Mouse (Mus musculus) kidney, adult 2 months (tissue): Measurements from ENCODE around the gene Plgrkt. TPM values are rescaled to one million over a fixed set of nuclear protein-coding genes. Genes with fewer than 3 reads are reported as not detected.
A peak's percentile ranks its signal among the peaks of the same experiment; 100 is the strongest.

ENCODE experiments used
- DNase-seq: peaks from one replicate; pipeline ENCODE4 v3.0.0; 2021
- H3K27ac ChIP-seq: fragments of 200-500 bp; 2 replicates; pipeline ENCODE4 v1.5.1; 2012; ENCODE audit warnings: low read depth, low read length, control low read depth, inconsistent platforms; ENCODE audit not compliant: insufficient read depth
- H3K27me3 ChIP-seq: fragments of 200-500 bp; replicated peaks from 2 replicates; pipeline ENCODE4 v1.6.1; 2012; ENCODE audit warnings: mild to moderate bottlenecking, moderate library complexity, low read length, inconsistent platforms; ENCODE audit not compliant: control insufficient read depth, insufficient read depth
- H3K36me3 ChIP-seq: fragments of 200-500 bp; 2 replicates; pipeline ENCODE4 v1.6.1; 2012; ENCODE audit warnings: mild to moderate bottlenecking, moderate library complexity, low read length, inconsistent platforms; ENCODE audit not compliant: control insufficient read depth, insufficient read depth
- H3K4me1 ChIP-seq: fragments of 200-500 bp; 2 replicates; pipeline ENCODE4 v1.6.1; 2011; ENCODE audit warnings: low read length; ENCODE audit not compliant: control insufficient read depth, insufficient read depth
- H3K4me3 ChIP-seq: fragments of 200-500 bp; 2 replicates; pipeline ENCODE4 v1.5.1; 2011; ENCODE audit warnings: mild to moderate bottlenecking, low read depth, low read length, control low read depth; ENCODE audit not compliant: insufficient read depth
- CTCF ChIP-seq: fragments of 200-500 bp; conservative IDR thresholded peaks from 2 replicates; pipeline ENCODE4 v1.5.1; 2011; ENCODE audit warnings: low read depth, mild to moderate bottlenecking, control low read depth, low read length, moderate library complexity, mixed read lengths; ENCODE audit not compliant: insufficient read depth, insufficient read length
- POLR2A ChIP-seq: fragments of 200-500 bp; IDR thresholded peaks from one replicate; pipeline ENCODE4 v1.6.1; 2011; ENCODE audit warnings: low read depth, low read length, control low read depth
- whole genome bisulfite sequencing: fragments of 180-500 bp; shearing (Covaris S2); methylation state at CpG from one replicate; pipeline ENCODE4 v1.1.7; 2018; 5-methylcytosine and 5-hydroxymethylcytosine counted together
- polyA plus RNA-seq: library from polyadenylated mRNA; depleted of rRNA; stranded (reverse); fragments of >200 nt; gene quantifications from 2 replicates; pipeline ENCODE4 v1.2.3, GENCODE M21; 2012

The Plgrkt gene
- polyA plus RNA-seq, 1 experiment, result 25.2 TPM

DNA sequence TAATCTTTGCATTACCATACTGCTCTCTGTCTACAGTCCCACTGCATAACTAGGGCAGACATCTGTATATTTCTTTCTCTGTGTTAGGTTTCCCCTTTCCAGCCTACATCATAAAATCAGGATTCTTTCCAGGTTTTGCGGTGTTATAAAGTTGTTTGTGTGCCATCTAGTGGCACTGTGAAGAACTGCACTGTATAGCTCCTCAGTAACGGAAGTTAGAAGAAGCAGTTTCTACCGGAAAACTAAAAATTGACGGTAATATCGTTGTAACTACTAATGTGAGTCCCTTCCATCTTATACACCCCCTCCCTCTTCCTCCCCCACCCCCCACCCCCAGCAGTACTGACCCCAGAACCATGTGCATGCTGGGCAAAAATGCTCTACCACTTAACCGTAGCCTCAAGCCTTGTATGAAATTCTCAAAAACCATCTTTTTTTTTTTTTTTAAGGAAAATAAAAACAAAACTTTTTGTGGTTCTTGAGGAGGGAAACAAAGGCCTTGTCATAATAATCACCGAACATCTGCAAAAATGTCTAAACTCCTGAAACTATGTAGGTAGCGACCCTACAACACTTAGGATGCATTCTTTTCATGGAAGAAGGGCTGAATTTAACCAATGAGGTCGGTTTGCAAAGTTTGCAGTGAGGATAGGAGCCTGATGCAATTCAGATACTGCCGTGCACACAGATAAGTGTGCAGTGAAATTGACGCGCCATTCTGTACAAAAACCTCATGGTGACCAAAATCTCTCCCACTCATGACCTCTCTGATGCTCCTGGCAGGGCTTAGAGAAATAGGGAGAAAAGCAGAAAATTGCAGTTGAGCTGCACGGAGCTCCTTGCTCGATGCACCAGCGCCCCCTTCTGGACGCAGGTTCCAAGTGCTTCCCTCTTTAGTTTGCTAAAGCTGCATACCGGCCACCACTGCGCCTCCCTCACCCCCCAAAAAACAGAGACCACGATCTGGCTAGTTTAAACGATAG, 12.0 kb downstream of the Plgrkt start:
- peak overlapping the region; percentile 45 for H3K4me3 ChIP-seq
- no peak overlapping the region; the same call in 1 of the 2 replicates for H3K27ac ChIP-seq
- H3K36me3 ChIP-seq, result no peaks in the 10 kb centered on the region
- WGBS, result 4% methylated on average over 20 of the region's 20 CpGs
- H3K4me1 ChIP-seq, result no peaks in the 10 kb centered on the region; the same call in 1 of the 2 replicates
- DNase-seq, result peak; percentile 88
- H3K27me3 ChIP-seq, result no peaks in the 10 kb centered on the region
- no peak for TF ChIP-seq POLR2A
- TF ChIP-seq CTCF, result peak; percentile 93

DNA sequence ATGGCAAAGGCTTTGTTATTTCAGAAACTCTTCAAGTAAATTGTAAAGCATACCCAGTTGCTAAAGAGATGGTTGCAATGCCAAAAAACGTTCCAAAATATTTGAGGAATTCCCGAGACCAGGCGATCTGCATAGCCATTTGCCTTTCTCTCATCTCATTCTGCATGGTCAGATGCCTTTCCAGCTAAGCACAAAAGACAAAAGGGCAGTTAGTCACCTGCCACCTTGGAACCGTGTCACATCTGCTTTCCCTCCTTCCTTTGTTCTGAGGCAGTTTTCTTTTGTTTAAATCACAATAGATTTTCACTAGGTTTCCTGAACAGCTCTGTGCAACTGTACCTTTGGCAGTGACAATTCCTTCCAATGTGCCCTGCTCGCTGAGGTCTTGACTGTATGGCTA, 16.2 kb downstream of the Plgrkt start:
- Histone ChIP-seq H3K36me3 (peaks cover 2% of the 10 kb centered on the region; the same call in 1 of the 2 replicates), H3K4me3 (no peak overlapping the region), H3K4me1 (no peaks in the 10 kb centered on the region; the same call in 1 of the 2 replicates), H3K27ac (no peak overlapping the region), H3K27me3 (no peaks in the 10 kb centered on the region)
- 46% methylated on average over 5 of the region's 5 CpGs for WGBS
- TF ChIP-seq POLR2A (no peak), CTCF (no peak)
- DNase-seq, result no peak

DNA sequence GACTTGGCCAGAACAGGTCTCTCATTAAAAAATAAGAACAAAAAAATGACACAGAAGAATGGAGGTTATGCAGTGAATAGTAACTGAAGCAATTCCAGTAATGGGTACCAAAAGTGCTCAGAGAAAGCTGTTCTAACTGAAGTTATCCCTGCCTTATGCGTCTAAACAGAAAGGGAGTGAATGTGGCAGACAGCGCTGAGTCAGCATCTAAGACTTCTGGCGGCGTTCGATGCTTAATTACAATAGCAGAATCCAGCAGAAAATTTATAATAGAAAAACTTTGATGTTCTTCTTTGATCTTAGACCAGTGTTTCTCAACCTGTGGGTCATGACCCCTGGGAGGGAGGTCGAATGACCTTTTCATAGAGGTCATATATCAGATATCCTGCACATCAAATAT, 21.6 kb downstream of the Plgrkt start:
- Histone ChIP-seq H3K27me3 (no peaks in the 10 kb centered on the region), H3K4me3 (no peak overlapping the region), H3K36me3 (peaks cover 2% of the 10 kb centered on the region; the same call in 1 of the 2 replicates), H3K27ac (no peak overlapping the region), H3K4me1 (no peaks in the 10 kb centered on the region)
- 72% methylated on average over 6 of the region's 6 CpGs for WGBS
- DNase-seq, result no peak
- TF ChIP-seq CTCF (no peak), POLR2A (no peak)

GRCm38 (mm10) chr19:29344868-29345267, 22.3 kb downstream of the Plgrkt start:
- H3K27me3 ChIP-seq, result no peaks in the 10 kb centered on the region
- H3K4me1 ChIP-seq, result no peaks in the 10 kb centered on the region
- no peak overlapping the region for H3K27ac ChIP-seq
- H3K36me3 ChIP-seq, result peaks cover 2% of the 10 kb centered on the region; the same call in 1 of the 2 replicates
- H3K4me3 ChIP-seq, result no peak overlapping the region
- no peak for DNase-seq
- TF ChIP-seq CTCF, result no peak
- no peak for TF ChIP-seq POLR2A

GRCm38 (mm10) chr19:29342281-29342680, 24.9 kb downstream of the Plgrkt start:
- Histone ChIP-seq H3K27ac (no peak overlapping the region), H3K27me3 (no peaks in the 10 kb centered on the region), H3K4me3 (no peak overlapping the region), H3K36me3 (no peaks in the 10 kb centered on the region), H3K4me1 (no peaks in the 10 kb centered on the region)
- no peak for DNase-seq
- WGBS, result 86% methylated on average over 6 of the region's 6 CpGs
- TF ChIP-seq POLR2A (no peak), CTCF (no peak)

DNA sequence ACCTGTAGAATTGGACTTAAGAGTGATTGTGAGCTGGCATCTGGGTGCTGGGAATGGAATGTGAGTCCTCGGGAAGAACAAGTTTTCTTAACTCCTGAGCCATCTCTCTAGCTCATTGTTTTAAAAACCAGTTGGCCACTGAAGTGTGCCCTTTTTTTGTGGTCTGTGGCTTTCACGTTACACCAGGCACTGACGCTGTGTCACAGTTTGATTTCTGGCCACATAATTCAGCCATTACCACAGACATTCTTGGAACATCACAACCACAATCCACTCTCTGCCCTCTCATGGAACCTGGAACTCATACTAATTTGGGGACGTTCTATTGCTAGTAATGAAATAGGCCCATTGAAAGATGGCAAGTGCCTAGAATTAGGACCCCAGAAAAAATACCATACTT, 26.2 kb downstream of the Plgrkt start:
- 76% methylated on average over 4 of the region's 4 CpGs for WGBS
- Histone ChIP-seq H3K27ac (no peak overlapping the region), H3K36me3 (no peaks in the 10 kb centered on the region), H3K4me1 (no peaks in the 10 kb centered on the region), H3K27me3 (no peaks in the 10 kb centered on the region), H3K4me3 (no peak overlapping the region)
- no peak for DNase-seq
- TF ChIP-seq POLR2A (no peak), CTCF (no peak)

GRCm38 (mm10) chr19:29336624-29337023, 30.6 kb downstream of the Plgrkt start:
- WGBS, result 90% methylated on average over 2 of the region's 2 CpGs
- H3K4me3 ChIP-seq, result no peak overlapping the region
- H3K27me3 ChIP-seq, result no peaks in the 10 kb centered on the region
- no peak overlapping the region for H3K27ac ChIP-seq
- TF ChIP-seq POLR2A (no peak), CTCF (no peak)
- H3K4me1 ChIP-seq, result no peaks in the 10 kb centered on the region; the same call in 1 of the 2 replicates
- no peaks in the 10 kb centered on the region for H3K36me3 ChIP-seq
- DNase-seq, result no peak
